Mouse (Mus musculus) heart, adult 2 months (tissue): ENCODE measurements at regions not wholly inside any gene's neighbourhood (a gene's known extent, or its start where the extent isn't known, plus 50 kb on each side); places are given as distances from the start of the nearest gene placed in this dataset.

Source experiments
- CTCF ChIP-seq: fragments of 200-600 bp; IDR thresholded peaks from 2 replicates; pipeline ENCODE4 v1.8.1; 2022; ENCODE audit warnings: antibody characterized with exemption, mild to moderate bottlenecking, moderate library complexity
- EP300 ChIP-seq: fragments of 200-500 bp; IDR thresholded peaks from 2 replicates; pipeline ENCODE4 v1.6.1; 2011; ENCODE audit warnings: low read depth, low read length, control low read depth; ENCODE audit not compliant: insufficient read depth
- POLR2A ChIP-seq: fragments of 200-500 bp; IDR thresholded peaks from 2 replicates; pipeline ENCODE4 v1.6.1; 2011; ENCODE audit warnings: mild to moderate bottlenecking, low read depth, low read length, control low read depth; ENCODE audit not compliant: insufficient read depth

- TF ChIP-seq POLR2A (no peak), EP300 (no peak), CTCF (no peak)
Measured at GRCm38 (mm10) chr13:111031633-111032032, 223.2 kb upstream of the Actbl2 start.
